Mouse (Mus musculus): ENCODE data around the gene Epb41l3. TPM values are rescaled to one million over a fixed set of nuclear protein-coding genes. Genes with fewer than 3 reads are reported as not detected.

Epb41l3 gene
- polyA plus RNA-seq, 1 experiment, result 8.7 TPM

DNA sequence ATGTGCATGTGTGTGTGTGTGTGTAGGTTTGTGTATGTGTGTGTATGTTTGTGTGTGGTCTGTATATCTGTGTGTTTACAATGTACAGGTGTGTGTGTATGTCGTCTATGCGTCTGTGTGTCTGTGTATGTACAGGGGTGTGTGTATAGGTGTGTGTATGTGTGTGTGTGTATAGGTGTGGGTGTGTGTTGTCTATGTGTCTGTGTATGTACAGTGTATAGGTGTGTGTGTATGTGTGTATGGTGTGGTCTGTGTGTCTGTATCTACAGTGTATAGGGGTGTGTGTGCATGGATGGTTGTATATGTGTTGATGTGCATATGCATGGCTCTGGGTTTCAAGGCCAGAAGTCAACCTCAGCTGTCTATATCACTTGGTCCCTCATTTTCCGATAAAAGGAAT, 161.7 kb downstream of the Epb41l3 start:
- no peak for DNase-seq (ENCODE audit: low spot score)

DNA sequence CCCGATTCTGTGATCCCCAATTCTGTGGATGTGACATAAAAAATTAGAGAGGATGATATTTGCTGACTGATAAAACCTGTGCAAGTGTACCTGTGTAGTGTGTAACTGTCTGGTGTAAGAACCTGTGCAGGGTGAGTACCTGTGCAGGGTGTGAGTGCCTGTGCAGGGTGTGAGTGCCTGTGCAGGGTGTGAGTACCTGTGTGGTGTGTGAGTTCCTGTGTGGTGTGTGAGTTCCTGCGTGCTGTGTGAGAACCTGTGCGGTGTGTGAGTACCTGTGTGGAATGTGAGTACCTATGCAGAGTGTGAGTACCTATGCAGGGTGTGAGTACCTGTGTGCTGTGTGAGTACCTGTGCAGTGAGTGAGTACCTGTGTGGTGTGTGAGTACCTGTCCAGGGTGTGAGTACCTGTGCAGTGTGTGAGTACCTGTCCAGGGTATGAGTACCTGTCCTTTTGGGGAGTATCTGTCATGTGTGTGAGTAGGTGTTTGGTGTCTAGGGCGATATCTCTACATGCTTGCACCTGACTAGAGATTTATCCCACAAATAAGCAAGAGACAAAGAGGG, 163.4 kb downstream of the Epb41l3 start:
- DNase-seq (ENCODE audit: low spot score), result no peak

DNA sequence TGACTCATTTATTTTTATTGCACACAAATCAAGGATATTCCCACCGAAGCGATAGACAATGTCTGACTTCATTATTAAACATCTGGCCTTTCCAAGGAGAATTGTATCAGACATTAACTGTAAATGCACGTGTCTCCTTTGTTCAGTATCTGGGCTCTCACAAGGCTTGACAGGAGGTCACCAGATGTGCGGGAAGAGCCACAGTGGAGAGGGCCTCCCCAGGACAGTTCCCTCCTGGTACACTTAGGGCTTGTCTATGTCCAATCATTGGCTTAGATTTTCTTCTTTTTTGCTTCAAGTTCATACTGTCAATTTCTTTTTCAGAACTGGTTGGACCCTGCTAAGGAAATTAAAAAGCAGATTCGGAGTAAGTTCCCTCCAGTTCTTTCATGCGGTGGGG, 163.9 kb downstream of the Epb41l3 start:
- no peak for DNase-seq (ENCODE audit: low spot score)

DNA sequence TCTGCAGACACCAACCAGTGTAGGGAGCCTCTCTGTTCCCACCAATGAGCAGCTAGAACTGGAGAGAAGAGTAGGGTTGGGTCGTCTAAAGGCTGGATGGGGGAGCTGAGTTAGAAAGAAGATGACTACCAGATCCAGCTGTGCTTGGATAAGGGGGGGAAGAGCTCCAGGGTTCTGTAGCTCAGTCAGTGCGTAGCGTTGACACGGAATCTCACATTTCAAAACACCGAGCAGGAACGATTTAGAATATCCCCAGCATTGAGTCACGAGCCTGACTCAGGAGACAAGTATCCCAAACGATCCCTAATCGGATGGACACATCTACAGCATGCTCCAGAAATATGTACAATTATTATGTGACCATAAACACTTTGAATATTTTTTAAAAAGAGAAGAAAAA, 180.4 kb downstream of the Epb41l3 start:
- no peak for DNase-seq (ENCODE audit: low spot score)

DNA sequence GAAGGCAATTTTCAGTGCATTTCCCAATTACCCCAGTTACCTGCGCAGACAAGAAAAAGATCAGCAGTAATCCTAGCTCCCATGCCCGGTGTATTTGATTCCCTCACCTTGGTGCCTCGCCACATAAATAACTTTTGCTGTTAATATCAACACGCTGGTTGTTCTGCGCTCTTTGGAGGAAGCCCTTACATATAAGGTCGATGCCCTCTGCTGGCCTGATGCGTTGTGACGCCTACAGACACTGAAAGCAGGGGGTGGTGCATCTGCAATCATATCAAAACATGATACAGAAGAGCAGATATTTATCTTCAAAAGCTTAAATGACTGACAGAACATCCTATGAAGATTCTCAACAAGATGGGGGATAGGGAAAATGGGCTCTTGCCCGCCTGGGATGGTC, 181.0 kb downstream of the Epb41l3 start:
- DNase-seq (ENCODE audit: low spot score), result no peak

DNA sequence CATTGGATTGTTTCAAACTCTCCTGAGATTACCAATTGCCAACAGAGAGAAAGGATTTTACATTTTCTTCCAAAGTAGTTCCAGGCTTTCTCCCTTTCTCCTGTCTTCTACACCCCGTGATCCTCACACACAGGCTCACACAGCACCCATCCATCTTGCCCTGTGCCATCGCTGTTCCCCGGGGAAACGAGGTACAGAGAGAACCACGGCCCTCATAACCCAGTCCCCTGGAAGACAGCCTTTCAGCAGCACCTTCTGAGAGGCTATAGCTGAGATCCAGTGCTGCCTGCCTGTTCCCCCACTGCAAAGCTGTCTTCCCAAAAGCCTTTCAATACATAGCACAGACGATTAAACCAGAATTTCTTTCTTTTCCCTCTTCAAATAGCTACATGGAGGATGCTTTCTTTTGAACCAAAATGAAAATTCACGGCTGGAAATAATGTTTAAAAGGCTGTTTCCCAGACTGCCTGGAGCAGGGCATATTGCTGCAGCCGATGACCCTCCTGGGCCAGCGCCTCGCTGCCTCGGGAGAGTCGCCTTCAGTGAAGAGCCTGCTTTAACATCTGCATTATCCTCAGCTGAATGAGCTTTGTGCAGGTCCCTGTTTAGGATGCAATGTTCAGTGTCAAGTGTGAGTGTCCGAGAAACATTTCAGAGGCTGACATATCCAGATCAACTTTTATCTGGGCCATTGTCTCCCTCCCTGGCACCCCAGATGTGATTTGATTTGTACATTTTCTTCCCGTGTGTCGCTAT, 188.5 kb downstream of the Epb41l3 start:
- DNase-seq (ENCODE audit: low spot score), result no peak

DNA sequence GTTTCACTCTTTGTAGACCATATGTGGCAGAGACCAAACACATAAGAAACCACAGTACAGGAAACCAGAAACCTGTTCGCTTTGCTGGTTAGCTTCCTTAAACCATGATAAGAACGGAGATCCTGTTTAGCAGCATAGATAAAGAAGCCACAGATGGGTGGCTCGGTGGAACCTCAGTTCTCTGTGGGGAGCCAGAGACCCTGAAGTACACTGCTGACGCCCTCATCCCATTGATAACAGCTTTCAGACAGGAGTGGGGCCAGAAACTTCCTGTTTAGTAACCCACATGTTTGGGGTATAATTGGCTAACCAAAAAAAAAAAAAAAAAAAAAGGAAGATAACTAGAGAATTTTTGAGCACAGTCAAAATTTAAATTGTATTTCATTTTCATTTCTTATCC, 189.7 kb downstream of the Epb41l3 start:
- no peak for DNase-seq (ENCODE audit: low spot score)

DNA sequence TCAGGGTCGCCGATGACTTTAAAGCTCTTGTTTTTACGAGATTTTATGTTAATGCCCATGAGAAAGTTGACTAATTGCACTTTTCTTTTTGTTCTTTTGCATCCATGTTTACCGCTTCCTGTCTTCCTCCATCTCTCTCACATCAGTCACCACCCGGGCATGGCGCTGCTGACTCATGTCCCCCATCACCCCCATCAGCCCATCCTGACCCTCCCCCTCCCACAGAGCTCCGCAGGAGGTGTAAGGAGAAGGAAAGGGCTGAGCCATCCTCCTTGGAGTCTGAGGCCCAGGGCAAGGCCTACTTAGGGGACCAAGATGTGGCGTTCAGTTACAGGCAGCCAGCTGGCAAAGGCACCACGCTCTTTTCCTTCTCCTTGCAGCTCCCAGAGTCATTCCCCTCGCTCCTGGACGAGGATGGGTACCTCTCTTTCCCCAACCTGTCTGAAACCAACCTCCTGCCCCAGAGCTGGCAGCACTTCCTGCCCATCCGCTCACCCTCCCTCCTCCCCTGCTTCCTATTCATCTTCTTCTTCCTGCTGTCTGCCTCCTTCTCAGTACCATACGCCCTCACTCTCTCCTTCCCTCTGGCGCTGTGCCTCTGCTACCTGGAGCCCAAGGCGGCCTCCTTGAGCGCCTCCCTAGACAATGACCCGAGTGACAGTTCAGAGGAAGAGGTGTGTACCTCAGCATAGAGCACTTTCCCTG, 190.4 kb downstream of the Epb41l3 start:
- no peak for DNase-seq (ENCODE audit: low spot score)

DNA sequence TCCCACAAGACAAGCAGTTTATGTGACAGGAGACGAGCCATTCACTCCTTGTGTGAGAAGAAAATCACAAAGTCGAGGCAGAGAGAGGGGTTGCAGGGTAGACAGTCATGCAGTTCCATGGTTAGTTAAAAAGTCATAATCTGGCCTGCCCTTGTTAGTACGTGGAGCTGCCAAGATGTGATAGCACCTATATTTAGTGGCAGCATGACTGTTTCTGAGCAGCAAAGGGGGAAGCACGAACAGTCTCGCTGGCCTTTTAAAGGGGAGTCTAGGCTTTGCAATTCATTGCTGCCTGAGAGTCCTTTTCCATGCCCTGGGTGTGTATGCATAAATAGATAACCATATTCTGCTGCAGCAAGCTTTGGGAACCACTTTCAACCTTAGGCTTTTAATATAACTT, 191.5 kb downstream of the Epb41l3 start:
- no peak for DNase-seq (ENCODE audit: low spot score)

DNA sequence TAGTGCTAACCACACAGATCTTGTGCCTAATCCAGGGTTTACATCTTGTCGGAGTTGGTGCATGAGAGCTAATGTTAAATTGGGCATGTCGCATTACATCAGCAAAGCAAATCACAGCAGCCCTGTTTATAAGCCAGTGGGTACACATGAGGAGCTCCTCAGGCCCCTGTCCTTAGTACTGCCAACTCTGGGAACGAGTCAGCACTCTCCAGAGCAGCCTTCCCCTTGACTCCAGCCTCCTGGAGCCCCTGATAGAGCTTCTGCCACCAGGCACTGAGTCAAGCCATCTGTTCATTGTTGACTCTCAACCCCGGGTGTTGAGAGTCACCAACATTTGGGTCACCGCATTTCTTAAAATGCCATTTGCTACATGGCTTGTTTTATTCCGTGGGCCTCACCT, 192.0 kb downstream of the Epb41l3 start:
- DNase-seq (ENCODE audit: low spot score), result no peak

DNA sequence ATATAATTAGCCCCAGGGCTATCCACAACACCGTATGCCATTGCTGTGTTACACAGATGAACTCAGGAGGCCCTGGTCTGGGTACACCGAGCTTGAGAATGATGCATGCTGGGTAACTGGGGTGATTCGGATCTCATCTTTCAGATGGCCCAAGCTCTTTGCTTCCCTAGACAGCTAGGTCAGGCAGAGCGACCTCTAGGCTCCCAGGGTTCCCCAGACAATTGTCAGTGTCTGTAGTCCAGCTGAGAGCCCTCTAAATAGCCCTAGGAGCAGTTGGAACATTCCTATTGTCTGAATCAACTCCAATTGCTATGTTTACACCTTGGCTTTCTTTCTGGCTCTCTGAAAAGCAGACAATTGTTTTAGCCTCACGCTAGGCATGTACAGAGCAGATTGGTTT, 201.9 kb downstream of the Epb41l3 start:
- DNase-seq (ENCODE audit: low spot score), result no peak

DNA sequence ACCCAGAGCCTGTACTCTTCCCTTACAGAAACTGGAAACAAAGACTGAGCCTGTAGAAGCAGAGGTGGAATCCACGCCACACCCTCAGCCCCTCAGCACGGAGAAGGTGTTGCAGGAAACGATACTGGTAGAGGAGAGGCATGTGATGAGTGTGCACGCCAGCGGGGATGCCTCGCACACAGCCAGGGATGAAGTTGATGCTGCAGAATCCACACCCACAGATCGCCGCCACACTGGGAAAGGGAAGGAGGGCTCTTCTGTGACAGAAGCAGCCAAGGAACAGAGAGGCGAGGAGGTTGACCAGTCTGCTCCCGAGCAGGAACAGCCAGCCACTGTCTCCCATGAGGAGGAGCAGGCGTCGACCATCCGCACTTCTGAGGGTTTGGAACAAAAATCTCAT, 209.0 kb downstream of the Epb41l3 start:
- no peak for DNase-seq (ENCODE audit: low spot score)

DNA sequence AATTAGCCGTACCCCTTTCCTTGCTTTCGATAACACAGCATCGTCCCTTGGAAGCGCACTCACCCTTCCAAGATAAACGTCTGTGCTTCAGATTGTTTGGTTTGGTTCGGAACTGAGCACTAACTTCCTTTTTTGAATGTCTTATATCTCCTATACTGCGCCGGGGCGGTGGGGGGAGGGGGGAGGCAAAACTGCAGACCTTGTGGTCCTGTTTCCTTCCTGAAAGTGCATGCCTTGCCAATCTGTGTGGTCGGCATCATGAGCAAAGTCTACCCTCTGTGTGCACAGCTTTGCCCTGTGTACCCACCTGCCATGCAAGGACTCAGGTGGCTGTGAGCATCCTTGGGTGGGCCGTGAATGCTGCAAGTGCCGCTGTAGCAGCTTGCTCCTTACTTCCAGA, 212.6 kb downstream of the Epb41l3 start:
- no peak for DNase-seq (ENCODE audit: low spot score)

DNA sequence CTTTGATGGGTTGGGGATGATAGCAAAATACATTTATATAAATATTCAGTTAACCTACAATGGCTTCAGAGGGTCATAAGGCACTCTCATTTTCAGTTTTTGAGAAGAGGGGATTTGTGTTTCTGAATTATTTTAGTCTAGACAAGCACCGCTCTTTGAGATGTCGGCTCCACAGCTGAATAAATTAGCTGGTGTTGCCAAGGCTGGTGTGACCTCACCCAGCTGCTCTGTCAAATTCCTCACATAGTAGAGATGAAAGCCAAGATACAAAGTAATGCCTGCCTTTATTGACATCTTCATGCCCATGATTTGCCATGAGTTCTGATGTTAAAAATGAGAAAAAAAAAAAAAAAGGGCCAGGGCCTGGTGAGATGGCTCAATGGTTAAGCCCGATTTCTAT, 214.8 kb downstream of the Epb41l3 start:
- DNase-seq (ENCODE audit: low spot score), result no peak

DNA sequence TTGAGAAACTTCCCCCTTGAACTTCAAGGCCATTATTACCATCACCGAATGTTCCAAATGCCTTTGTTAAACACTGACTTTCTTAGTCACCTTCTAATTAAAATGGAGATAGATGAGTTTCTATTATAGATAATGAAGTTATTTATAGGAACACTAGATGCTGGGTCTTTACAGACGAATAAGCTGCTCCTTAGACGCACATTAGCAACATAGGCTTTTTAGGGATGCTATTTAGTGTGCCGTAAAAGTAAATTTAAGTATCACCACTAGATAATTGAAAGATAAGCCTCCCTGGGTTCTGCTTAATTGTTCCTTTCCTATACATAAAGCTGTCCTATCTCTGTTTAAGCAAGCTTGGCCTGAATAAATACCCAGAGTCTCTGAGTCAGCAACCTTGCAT, 226.1 kb downstream of the Epb41l3 start:
- DNase-seq (ENCODE audit: low spot score), result no peak

DNA sequence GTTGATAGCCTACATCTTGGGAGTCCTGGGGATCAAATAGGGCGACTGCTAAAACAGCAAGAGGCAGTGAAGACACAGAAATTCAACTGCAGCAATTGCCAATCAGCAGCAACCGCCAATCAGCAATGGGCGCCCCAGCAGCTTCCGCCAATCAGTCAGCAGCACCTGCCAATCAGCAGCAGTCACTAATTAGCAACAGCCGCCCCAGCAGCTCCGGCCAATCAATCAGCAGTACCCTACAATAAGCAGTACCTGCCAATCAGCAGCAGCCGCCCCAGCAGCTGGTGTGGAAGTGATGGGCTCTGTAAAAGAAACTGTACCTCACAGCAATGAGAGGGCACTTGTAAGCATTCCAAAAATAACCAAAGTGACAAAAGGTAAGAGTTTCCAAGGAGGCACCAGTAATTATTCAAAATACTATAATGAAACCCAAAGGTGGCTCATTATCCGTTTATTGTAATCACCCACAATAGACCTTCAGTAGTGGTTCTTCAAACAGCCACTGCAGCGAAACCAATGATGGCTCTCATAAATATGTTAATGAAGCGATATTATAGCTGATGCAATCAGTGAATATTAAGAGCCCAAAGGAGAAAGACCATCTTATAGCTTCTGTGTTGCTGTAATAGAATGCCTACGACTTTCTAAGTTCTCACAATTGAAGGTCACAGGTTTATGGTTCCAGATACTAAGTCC, 228.2 kb downstream of the Epb41l3 start:
- no peak for DNase-seq (ENCODE audit: low spot score)

DNA sequence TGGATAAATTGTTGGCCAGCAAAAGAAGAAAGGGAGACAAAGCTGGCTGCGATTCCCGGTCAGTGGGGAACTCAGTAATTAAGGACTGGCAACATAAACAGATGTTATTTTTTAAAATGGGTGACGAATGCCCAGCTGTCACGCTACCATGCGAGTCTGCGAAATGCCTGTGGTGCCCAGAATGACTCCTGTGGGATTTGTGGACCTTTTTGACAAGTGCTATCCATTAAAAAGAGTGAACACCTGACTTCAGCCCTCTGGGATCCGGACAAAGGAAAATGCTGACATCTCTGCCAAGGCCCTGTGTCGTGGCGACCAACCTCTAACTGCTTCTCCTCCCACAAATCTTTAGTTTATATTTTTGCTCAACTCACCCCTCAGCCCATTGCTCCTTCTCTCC, 232.2 kb downstream of the Epb41l3 start:
- DNase-seq (ENCODE audit: low spot score), result no peak

DNA sequence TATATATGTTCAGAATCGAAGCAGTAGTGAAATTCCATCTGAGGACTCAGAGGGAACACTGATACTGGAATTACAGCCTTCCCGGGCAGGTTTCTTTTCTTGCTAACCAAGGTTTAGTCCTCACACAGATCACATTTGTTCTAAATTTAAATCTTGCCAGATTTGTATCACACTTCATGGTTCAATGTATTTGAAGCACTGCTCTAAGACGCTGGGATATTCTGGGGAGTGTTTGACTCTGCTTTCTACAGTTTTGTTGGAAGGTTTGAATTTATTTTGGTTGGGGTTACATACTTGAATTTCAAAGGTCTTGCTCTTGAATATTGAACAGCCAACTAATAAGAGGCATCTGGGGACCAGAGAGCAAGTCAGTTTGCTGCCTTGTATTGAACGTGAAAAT, 234.4 kb downstream of the Epb41l3 start:
- no peak for DNase-seq (ENCODE audit: low spot score)

DNA sequence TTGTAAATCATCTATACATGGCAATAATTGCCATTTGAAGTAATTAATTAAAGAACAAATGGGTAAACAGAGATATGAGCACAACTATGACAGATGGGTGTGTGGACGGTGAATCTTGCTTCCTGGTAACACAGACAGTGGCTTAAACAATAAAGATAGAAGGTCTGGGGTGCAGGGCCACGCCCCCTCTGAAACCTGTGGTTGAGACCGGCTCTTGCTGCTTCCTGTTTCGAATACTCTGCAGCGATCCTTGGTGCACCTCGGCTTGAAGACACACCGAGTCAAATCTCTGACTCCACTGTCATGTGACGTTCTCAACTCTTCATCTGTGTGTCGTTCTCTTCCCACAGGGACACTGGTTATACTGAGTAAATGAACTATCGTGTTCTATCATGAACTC, 245.0 kb downstream of the Epb41l3 start:
- no peak for DNase-seq (ENCODE audit: low spot score)

DNA sequence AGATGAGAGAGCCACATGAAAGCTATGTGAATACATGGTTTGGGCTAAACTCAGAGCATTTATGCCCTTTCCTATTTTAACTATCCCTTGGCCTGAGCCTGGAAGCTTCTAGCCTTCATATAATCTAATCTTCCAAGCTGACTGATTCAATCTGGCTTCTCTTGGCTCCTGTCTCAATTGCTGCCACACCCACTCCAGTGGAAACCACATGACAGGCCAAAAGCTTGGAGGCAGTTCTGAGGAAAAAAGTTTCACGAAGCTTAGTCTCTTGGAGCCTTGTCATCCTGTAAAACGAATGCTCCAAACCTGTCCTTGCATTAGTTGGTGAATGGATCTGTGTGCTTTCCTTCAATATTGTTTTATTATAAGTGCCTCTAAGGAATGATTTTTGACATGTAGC, 247.2 kb downstream of the Epb41l3 start:
- no peak for DNase-seq (ENCODE audit: low spot score)

All from urinary bladder, adult 2 months (tissue).